Mouse (Mus musculus): ENCODE measurements around the gene Sla2. TPM values are rescaled to one million over a fixed set of nuclear protein-coding genes. Genes with fewer than 3 reads are reported as not detected.
"Not testable (repeated sequence)": the region's sequence is repeated elsewhere in the genome, so short reads cannot be mapped to it uniquely, and the experiment has no call there.

Sla2 gene
- total RNA-seq, 2 experiments from 2014 or later: 0.63 to 0.82 TPM

DNA sequence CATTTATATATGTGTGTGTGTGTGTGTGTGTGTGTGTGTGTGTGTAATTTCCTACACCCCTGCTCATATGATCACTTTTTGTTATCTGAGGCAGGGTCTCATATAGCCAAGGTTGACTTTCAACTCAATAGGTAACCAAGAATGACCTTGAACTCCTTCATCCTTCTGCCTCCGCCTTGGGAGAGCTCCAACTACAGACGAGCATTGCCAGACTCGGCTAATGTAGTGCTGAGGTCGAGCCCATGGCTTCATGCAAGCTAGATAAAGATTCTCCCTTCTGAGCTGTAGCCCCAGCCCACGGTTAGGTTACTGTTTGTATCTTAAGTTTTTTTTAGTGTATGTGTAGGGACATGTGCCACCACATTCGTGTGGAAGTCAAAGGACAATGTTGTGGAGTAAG lies 14.9 kb upstream of the Sla2 start:
- DNase-seq (ENCODE audit: low spot score in 2 of 2): no peak

DNA sequence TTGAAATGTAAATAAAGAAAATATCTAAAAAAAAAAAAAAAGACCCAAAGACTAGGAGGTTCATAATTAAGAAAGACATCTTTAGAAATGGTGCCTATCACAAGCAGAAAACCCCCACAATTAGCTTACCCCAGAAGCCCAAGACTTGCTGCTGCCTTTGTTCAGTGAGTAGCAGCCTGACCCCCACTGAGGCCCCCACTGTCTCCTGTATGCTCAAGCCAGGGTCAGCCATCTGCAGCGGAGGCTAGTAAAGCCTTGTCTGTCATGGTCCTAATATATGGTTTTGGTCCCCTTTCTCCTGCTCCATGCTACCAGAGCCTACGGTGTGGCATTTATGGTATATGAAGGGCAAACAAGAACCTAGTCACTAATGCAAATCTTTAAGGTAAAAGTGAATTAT lies 14.4 kb upstream of the Sla2 start:
- DNase-seq (ENCODE audit: low spot score in 2 of 2): no peak

DNA sequence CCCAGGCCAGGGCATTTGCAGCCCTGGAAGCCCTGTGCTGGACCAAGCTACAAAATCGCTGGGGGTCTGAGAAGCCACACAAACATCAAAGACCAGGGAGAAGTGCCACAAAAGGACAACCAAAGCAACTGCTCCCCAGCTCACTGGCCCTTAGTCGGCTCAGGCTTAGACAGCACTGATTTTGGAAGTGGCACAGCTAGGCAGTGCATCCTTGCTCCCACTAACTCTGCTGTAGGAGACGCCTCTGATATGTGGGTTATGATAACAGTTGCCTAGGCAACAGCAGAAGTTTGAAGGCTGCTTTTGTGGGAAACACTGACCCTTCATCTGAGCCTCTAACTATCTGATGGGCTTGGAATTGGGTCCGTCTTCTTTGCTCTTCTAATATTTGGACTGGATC lies 12.2 kb upstream of the Sla2 start:
- DNase-seq (ENCODE audit: low spot score in 2 of 2): no peak

DNA sequence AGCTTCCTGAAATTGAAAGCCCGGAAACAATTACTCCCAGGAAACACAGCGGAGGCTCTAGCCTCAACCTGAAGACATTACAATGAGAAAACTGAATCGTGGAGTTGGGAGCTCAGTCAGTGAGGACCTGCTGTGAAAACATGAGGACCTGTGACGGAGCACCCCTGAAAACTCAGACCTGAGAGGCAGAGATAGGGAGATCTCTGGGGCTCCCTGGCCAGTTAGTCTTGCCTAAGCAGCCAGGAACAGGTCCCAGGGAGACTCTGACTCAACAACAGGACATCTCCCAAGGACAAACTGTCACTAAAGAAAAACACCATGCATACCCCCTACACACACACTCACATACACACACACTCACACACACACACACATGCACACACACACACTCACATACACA lies 11.4 kb upstream of the Sla2 start:
- no peak for DNase-seq (ENCODE audit: low spot score in 2 of 2)

DNA sequence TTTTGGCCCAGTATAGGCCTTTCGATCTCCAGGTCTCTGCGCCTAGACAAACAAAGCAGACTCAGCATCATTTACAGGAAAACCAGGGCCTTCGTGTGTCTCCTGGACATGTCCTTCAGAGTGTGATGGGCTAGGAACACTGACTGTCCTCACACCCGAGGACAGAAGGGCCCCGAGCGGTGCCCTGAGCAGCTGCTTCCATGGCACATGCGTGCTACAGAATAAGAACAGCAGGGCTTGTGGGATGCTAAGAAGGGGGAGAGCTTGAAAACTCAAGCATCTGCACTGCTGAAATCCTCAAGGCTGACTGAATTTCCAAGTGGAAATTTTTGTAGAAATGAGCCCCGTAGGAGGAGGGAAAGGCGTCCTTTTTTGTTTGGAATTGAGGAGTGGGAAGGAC lies 10.0 kb upstream of the Sla2 start:
- DNase-seq (ENCODE audit: low spot score in 2 of 2): peak; percentile 52 to 56

DNA sequence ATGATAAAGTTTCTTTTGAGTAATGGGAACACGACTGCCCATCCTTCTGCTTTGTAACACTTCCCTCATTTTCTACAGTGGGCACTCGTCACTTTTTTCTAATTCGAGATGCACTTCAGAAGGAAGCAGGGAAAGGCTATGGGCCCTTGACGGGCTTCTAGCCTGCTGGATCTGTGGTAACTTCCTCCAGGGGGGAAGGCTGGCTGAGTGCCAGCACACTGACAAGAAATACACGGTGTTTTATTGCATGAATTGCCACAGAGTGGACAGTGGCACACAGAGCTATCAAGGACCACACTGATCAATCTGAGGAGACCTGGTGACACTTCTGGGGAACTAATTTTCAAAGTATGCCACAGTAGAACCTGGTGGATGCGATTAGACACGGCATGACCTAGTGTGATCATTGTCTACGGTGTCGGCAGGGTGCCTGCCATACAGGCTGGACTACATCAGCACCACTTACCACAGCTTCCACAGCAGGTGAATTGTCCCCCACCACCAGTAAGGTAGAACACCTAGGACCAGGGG lies 9.5 kb upstream of the Sla2 start:
- no peak for DNase-seq (ENCODE audit: low spot score in 2 of 2)

DNA sequence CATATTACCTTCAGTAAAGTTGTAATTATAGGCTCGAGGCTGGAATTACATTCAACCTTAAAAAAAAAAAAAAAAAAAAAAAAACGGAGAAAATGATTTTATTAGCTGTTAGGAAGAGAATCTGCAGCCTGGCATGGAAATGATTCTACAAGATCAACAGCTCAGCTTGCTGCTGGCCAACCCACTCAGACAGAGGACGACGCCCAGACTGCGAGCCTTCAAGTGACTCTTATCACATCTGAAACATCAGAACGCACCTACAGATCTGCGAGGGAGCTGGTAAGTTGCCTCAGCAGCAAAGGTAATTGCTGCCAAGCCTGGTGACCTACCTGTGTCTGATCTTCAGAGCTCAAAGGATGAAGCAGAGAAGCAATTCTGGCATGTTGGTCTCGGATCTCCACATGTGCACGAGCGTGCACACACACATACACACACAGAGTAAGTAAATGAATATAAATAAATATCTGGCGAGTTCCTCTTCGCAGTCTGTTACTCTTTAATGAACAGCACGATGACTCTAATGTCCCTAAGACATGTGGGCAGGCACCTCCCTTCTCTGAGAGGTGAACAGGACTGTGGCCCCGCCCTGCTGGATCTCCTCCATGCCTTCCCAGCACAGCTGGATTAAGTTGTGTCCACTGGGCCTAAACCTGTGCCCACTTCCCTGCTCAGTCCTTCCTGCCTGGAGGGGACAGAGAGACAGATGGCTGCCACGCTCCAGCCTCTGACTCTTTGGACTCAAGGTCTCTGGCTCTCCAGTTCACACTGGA lies 7.7 kb upstream of the Sla2 start:
- DNase-seq (ENCODE audit: low spot score in 2 of 2): no peak

DNA sequence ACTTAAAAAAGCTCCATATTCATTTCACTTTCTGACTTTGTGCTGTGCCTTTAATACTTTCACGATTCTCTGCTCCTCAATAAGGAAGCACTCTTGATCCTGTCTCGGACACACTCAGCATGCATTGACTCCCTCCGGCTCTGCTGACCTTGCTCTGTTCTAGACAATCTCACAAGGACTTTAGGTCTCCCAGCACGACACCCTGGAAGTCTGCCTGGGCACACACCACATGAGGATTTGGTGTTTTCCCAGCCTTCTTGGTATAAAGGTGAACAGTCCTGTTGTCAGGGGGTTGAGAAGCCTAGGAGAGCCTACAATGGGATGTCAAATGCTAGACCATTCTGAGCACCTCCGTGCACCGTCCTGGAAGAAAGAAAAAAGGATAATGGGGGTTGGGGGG lies 5.8 kb upstream of the Sla2 start:
- DNase-seq (ENCODE audit: low spot score in 2 of 2): no peak

DNA sequence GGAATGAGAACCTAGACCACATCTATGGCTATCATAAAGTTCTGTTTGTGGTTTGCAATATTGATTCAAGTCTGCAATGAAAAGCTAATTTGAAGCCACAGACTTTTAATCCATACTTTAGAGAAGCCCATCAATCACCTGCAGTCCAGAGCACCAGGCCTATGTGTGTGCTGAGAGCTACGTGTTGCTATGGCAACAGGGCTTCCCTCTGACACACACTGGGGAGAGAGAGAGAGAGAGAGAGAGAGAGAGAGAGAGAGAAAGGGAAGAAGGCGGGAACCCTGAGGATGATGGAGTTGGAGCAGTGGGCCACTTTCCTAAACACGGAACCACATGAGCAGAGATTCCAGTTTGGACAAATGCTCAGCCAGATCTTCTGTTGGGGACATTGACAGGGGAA lies 5.2 kb upstream of the Sla2 start:
- DNase-seq (ENCODE audit: low spot score in 2 of 2): no peak

DNA sequence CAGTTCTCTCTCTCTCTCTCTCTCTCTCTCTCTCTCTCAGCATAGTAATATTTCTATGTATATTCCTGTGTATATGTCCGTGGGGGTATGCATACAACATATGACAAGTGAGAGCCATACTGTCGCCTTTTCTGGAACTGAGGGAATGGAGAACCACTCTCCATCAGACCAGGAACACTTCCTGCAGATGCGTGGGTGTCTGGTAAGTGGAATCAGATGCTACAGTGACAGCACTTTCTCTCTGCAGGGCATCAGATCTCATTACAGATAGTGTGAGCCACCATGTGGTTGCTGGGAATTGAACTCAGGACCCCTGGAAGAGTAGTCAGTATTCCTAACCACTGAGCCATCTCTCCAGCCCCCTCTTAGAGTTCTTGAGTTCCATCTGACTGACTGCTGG lies 1.5 kb upstream of the Sla2 start:
- DNase-seq (ENCODE audit: low spot score in 2 of 2): no peak

DNA sequence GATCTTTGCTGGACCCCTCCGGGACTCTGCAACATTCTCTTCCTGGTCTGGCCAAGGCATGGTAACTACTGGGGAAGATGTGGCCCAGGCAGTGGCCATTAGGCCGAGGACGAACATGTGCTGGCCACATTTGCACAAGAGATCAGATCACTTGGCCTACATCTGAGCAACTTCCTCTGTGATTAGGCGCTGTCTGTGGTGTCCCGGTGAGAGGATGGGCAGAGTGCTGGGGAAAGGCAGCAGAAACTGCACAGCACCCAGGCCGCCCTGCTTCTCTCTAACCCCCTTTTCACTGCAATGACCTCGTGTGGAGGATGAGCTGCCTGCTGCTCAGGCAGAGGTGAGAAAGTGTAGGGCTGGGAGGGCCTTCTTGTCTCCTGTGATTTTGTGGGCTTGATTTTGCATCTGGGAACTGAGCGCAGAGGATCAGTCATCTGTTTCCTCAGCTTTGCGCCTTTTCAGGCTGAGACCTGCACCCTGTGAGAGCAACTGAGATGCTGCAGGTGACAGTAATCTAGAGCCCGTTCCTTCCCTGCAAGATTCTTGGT lies 834 bp downstream of the Sla2 start:
- no peak for DNase-seq (ENCODE audit: low spot score in 2 of 2)

DNA sequence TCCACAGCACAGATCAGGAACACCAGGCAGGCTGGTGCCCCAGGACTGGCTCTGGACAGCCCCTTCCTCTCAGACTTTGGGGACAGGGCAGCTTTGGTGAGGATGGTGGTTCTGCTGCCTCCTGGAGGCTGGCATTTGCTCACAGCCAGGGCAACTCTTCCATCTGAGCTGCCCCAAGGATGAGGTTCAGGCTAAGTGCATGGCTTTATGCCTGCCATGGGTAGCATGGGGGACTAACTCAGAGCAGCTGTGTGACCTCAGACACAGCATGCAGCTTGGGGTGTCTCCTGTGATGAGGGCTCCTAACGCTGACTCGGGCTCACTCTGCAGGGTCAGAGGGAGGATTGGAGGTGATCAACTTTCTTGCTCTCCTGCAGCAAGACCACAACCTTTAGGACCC lies 1.3 kb downstream of the Sla2 start:
- not testable (repeated sequence) for DNase-seq (ENCODE audit: low spot score in 2 of 2)

DNA sequence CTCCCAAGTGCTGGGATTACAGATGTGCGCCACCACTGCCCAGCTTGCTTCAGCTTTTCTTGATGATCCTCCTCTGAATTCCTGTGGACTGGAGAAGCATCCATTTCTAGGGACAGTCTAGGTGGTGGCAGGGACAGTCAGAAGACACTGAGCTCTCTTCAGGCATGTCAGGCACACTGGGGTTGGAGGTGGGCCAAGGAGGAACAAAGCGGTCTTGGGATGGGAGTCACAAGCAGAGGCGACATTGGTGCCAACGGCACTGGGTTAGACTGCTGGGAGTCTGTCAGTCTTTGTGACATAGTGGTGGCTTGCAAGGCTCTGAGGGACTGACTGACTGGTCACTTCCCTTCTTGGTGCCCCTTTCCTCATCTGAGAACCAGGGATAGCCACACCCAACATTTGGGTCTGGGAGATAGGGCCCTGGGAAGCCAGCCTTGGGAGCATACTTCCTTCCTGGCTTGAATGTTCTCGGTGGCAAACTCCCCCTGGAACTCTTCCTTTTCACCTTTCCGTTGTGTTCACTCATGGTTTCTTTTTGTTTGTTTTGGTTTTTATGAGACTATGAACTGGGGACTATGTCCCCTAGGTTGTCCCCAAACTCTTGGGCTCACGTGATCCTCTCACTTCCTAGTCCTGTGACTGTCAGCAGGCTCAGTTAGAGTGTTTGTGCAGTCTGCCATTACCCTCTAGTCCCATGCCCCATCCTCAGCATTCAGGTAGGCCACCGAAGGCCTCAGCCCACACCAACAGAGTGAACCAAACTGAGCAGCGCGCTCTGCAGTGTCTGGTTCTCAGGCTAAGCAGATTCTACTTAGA lies 2.4 kb downstream of the Sla2 start:
- no peak for DNase-seq (ENCODE audit: low spot score in 2 of 2)

DNA sequence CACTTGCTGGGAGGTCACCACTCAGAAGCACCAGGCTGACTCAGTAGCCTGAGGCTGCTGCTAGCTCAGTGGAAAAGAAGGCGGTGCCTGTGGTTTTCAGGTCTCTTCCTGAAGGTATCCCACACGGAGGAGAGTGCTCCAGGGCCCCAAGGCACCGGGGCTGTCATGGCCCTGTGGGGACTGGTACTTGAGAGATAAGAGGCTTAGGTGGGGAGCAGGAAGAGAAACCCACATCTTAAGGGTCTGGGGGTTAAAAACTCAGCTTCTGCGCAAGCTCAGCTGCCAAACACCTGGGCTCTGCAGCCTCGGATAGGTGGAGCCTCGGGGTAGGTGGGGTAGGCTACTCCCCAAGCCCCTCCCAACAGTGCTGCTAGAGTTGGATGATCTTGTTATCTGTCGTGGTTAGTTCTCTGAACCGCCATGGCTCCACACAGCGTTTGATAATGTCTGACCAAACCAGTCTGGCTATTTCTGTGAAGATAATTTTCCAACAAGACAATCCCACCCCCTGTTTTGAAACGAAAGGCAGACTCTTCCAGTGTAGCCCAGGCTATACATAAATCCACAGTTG lies 4.5 kb downstream of the Sla2 start:
- no peak for DNase-seq (ENCODE audit: low spot score in 2 of 2)

DNA sequence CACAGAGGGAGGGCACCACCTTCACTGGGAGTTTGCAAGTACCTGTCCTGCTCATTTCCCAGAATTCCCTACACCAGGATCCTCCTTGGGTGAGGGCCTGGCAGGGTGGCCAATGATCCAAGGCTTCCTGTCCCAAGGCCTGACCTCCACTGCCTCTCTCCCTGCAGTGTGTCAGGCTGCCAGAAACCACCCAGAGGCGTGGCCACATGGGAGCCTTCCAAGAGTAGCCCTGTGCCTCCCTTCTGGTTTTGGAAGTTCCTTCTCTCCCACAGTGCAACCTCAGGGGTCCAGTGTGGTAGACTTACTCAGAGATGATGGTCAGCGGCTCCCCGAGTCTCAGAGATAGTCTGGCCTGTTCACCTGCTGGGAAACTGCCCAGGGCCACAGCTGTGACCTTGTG lies 7.5 kb downstream of the Sla2 start:
- no peak for DNase-seq (ENCODE audit: low spot score in 2 of 2)

DNA sequence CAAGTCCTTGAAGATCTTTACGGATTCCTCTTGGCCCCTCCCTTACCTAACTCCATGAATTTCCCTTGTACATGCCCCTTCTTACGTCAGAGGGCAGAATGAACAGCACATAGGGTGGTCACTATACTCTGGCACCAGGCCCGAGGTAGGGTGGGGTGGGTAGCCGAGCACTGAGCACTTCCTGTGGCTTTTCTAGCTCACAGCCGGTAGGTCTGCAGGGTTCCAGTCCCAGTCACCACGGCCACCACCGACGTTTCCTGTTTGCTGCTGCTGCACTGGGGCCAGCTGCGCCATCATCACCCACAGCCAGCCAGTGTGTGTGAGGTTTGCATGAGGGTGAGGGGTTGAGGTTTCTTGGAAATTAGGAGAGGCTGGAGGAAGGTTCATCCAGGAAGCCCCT lies 9.3 kb downstream of the Sla2 start:
- DNase-seq (ENCODE audit: low spot score in 2 of 2): no peak

DNA sequence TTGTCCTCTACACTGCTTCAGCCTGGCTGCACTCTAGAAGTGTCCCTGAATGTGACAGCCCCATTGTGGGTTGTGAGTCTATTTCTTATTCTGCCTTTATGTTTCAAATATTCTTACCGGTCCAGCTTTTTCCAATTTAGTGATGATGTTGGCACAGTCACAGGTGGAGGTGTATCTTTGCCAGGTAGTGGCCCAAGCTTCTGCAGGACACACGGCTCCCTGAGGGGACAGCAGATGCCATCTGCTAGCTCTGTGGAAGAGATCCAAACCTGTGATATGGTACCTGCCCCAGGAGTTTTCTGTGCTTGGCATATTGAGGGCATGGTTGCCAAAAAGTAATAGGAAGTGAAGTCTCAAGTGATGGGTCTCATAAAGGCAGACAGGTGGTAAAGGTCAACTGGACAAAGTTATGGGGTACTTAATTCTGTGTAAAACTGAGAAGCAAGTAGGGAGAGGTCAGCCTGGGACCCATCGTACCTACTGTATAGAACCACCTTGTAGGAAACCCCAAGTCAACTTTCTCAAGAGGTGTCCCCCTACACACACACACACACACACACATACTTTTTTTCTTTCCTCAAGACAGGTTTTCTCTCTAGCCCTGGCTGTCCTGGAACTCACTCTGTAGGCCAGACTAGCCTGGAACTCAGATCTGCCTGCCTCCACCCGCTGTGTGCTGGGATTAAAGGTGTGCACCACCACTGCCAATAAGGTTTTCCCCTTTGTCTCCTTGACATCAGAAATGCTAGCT lies 12.1 kb downstream of the Sla2 start:
- DNase-seq (ENCODE audit: low spot score in 2 of 2): no peak

DNA sequence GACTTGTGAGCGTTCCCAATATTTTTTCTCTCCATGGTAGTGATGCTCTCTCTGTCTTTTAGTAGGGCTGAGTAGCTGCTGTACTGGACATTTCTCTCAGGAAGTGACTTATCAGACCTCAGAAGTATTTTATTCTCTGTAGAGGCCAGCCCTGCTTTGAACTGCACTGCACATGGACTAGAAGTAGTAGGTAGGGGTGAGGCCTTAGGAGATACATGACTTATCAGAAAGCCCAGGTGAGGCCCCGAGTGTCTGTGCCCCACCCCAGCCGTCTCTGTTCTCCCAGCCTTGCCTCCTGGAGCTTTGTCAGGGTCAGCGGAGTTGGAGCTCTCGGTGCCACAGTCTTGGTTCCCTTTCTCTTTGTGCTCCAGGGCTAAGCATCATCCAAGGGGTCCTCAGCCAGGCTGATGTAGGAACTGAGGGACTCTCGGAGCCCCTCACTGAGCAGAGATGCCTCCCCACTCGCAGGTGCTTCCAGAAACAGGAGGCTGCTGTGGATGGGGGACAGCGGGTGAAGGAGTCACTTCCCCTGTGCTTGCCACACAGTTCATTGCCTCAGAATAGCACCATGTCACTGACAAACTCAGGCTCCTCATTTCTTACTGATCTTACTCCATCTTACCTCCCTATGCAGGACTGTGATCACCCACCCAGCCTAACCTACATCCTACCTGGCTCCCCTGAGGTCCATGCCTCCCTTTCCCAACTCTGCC lies 12.8 kb downstream of the Sla2 start:
- DNase-seq (ENCODE audit: low spot score in 2 of 2): no peak

DNA sequence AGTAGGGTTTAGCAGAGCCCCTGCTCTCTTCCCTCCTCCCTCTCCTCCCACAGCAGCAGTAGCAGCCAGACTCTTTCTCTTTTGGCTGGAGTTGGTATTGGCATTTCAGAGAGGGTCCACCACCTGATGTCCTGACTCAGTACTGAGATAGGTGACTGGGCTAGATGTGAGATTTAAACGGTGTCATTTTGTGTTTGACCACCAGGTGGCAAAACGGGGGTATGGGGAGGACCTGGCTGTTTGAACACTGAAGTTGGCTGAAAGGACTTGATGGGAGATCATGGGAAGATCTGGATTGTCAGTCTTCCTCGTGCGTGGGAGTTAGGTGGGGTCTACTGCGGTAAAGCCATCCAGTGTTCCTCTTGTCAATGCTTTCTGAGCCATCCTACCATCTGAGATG lies 13.4 kb downstream of the Sla2 start:
- peak; percentile 52 to 65 for DNase-seq (ENCODE audit: low spot score in 2 of 2)

DNA sequence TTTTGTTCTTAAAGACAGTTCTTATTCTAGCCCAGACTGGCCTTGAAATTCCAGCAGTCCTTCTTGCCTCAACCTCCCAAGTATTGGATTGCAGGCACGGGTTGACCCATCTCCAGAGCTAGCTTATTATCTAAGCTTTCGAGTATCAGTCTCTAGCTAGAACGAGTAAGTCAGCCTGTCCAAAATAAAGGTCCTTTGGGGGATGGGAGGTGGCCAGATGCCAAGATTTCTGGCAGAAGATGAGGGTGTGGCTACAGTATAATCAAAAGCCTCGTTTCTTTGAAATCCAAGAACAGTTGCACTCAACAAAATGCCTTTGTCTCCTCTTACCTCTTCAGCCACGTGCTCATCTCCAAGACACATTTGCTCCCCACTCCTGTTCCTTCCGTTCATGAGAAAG lies 16.5 kb downstream of the Sla2 start:
- no peak for DNase-seq (ENCODE audit: low spot score in 2 of 2)

DNA sequence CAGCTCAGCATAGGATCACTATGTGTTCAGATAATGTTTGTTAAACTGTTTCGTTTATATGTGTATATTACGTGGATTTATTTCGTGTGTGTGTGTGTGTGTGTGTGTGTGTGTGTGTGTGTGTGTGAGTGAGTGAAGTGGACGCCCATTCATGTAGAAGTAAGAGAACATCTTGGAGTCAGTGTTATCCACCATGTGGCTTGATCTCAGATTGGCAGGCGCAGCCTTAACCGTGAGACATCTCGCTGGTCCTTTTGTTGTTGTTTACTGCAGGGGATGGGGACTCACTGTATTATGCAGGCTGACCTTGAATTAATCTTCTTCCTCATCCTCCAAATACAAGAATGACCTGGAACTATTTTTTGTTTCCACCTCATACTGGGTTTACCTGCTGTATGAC lies 17.4 kb downstream of the Sla2 start:
- no peak for DNase-seq (ENCODE audit: low spot score in 2 of 2)
